Mouse (Mus musculus) stomach, postnatal 0 days (tissue): ENCODE data around the gene Ddx4.

Experiments used
- CTCF ChIP-seq: IDR thresholded peaks from 2 replicates; pipeline ENCODE4 v1.5.1; 2016; ENCODE audit warnings: antibody characterized with exemption, low read depth, mild to moderate bottlenecking, moderate library complexity
- EP300 ChIP-seq: optimal IDR thresholded peaks from 2 replicates; pipeline ENCODE3; 2016; ENCODE audit warnings: antibody characterized with exemption

GRCm38 (mm10) chr13:112695526-112696240 is 43.4 kb upstream of the Ddx4 start:
- TF ChIP-seq CTCF (no peak), EP300 (no peak)
